Mouse (Mus musculus): Measurements from ENCODE around the gene BC034090.

- TF ChIP-seq CTCF (conservative IDR thresholded peaks at IDR 0.05; ENCODE audit: low read length) = no peak
- TF ChIP-seq POU5F1 (IDR thresholded peaks at IDR 0.05; ENCODE audit: borderline replicate concordance, low read length) = no peak
- TF ChIP-seq NANOG (IDR thresholded peaks at IDR 0.05; ENCODE audit: borderline replicate concordance, low read length) = no peak
Measured at GRCm38 (mm10) chr1:155188656-155189055, 55.6 kb downstream of the BC034090 start.
